Comparison of ENCODE assay signal across 22 mouse cellular contexts in the genomic region with DNA sequence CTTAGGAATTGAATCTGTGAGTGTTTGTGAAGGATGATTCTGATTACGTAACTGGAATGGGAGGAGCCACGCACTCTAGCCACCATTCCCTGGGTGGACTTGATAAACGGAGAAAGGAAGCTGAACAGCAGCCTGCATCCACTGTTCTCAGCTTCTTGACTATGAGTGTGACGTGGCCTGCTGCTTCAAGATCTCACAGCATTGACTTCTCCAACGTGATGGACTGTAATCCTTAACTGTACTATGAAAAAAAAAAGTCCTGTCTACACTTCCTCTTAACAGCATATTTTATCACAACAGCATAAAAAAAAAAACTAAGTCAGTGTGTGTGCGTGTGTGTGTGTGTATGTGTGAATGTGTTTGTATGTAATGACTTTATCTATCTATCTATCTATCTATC.
A peak's percentile ranks its signal among the peaks of the same experiment; 100 is the strongest.
DNase-seq lines count a peak whose midpoint lies in the region; ATAC-seq and TF ChIP-seq lines count a peak whose summit lies in the region.
"Had no signal": no experiment of that assay in that cellular context is flagged by ENCODE, and none has a peak within 500 bp of the region (broad histone marks: within the 10 kb centered on the region; RNA-seq: fewer than 3 reads in every experiment).

No protein-coding gene starts in this region.

- no peaks in the 10 kb centered on the region for H3K27me3 ChIP-seq in liver, adult 2 months (ENCODE audit: control insufficient read depth, insufficient read depth, low read length)
- H3K27me3 ChIP-seq: embryonic facial prominence, embryonic 13.5 days; liver, embryonic 15.5 days; midbrain, embryonic 12.5 days; neural tube, embryonic 15.5 days had no signal

- peak; percentile 17 for DNase-seq in lung, postnatal 36 days
- DNase-seq in lung, postnatal 10 days: no peak
- DNase-seq in liver, adult 2 months (ENCODE audit: extremely low read depth, low read depth, low spot score): peak; percentile 12
- DNase-seq in urinary bladder, postnatal 25 days (ENCODE audit: low spot score): no peak
- DNase-seq in cerebellum, postnatal 14 days: no peak
- DNase-seq in thymus, postnatal 14 days: no peak
- DNase-seq: cerebellum, adult 9-11 months; gastrocnemius, postnatal 36 days; lung, postnatal 4 days; thymus, adult 2 months had no signal

- H3K36me3 ChIP-seq in liver, adult 2 months (ENCODE audit: control insufficient read depth, insufficient read depth, low read length): no peaks in the 10 kb centered on the region
- H3K36me3 ChIP-seq: embryonic facial prominence, embryonic 13.5 days; hindbrain, embryonic 10.5 days; liver, embryonic 15.5 days; midbrain, embryonic 12.5 days; neural tube, embryonic 15.5 days had no signal

- H3K9ac ChIP-seq in liver, adult 2 months (ENCODE audit: low read depth, low read length): no peak overlapping the region
- H3K9ac ChIP-seq: embryonic facial prominence, embryonic 13.5 days; liver, embryonic 15.5 days; midbrain, embryonic 12.5 days; neural tube, embryonic 15.5 days had no signal

- no peaks in the 10 kb centered on the region for H3K79me2 ChIP-seq in liver, adult 2 months (ENCODE audit: control insufficient read depth, insufficient read depth, low read length)

- H3K4me1 ChIP-seq in liver, adult 2 months (ENCODE audit: control insufficient read depth, insufficient read depth, low read length): no peaks in the 10 kb centered on the region
- H3K4me1 ChIP-seq: embryonic facial prominence, embryonic 13.5 days; hindbrain, embryonic 10.5 days; neural tube, embryonic 15.5 days had no signal

- H3K27ac ChIP-seq in liver, adult 2 months (replicated peaks; ENCODE audit: insufficient read depth, low read depth, low read length): no peak overlapping the region
- H3K27ac ChIP-seq: embryonic facial prominence, embryonic 13.5 days; hindbrain, embryonic 10.5 days; hindbrain, postnatal 0 days; kidney, postnatal 0 days; layer of hippocampus, adult 2 months; liver, embryonic 15.5 days; midbrain, embryonic 12.5 days; neural tube, embryonic 15.5 days had no signal

- no peak overlapping the region for H3K4me3 ChIP-seq in liver, adult 2 months (ENCODE audit: insufficient read depth, low read depth, low read length)
- H3K4me3 ChIP-seq: embryonic facial prominence, embryonic 13.5 days; hindbrain, embryonic 10.5 days; layer of hippocampus, adult 2 months; liver, embryonic 15.5 days; midbrain, embryonic 12.5 days; myocyte; neural tube, embryonic 15.5 days had no signal

- 63% methylated on average over 6 of the region's 6 CpGs for WGBS in liver, adult 2 months

- no peak for TF ChIP-seq POLR2A in liver, adult 2 months (IDR thresholded peaks at IDR 0.05; ENCODE audit: extremely low read depth, insufficient read depth, low read length)

- peak; percentile 83 for ATAC-seq in megakaryocyte, adult 5-6 weeks (ENCODE audit: poor library complexity, severe bottlenecking)
- ATAC-seq: forebrain, embryonic 16.5 days; hindbrain, postnatal 0 days; intestine, postnatal 0 days had no signal

- TF ChIP-seq CTCF in liver, adult 2 months (IDR thresholded peaks at IDR 0.05; ENCODE audit: low read depth, low read length): no peak

Comparison
In these comparisons a context has a peak if more than half of its experiments do, and no peak if none do; other contexts are left out.
1. DNase-seq: peak in lung, postnatal 36 days (single experiment) and liver, adult 2 months (single experiment); none in lung, postnatal 10 days (single experiment), urinary bladder, postnatal 25 days (single experiment), cerebellum, postnatal 14 days (0 of 2) and thymus, postnatal 14 days (single experiment).